Mouse (Mus musculus) stomach, embryonic 14.5 days (tissue): ENCODE measurements around the gene P2rx1. TPM values are rescaled to one million over a fixed set of nuclear protein-coding genes. Genes with fewer than 3 reads are reported as not detected.

Source experiments
- ATAC-seq: fragments of 200-750 bp; cut with Nextera tagmentation; 2 replicates; pipeline ENCODE4 v1.8.0; 2017; ENCODE audit warnings: low read depth, moderate TSS enrichment; ENCODE audit not compliant: insufficient number of reproducible peaks, insufficient read depth, low FRiP score
- H3K27ac ChIP-seq: fragments of 300-500 bp; sonication (generic); 2 replicates; pipeline ENCODE4 v1.5.1; 2014; ENCODE audit warnings: mild to moderate bottlenecking, low read length, moderate library complexity, mixed read lengths
- H3K27me3 ChIP-seq: fragments of 300-500 bp; sonication (generic); 2 replicates; pipeline ENCODE4 v1.6.1; 2014; ENCODE audit warnings: low read length, control low read depth, mixed read lengths; ENCODE audit not compliant: control insufficient read depth, insufficient read depth
- H3K36me3 ChIP-seq: fragments of 300-500 bp; sonication (generic); 2 replicates; pipeline ENCODE4 v1.6.1; 2014; ENCODE audit warnings: mild to moderate bottlenecking, control low read depth, low read length, moderate library complexity, mixed read lengths; ENCODE audit not compliant: control insufficient read depth, insufficient read depth
- H3K4me1 ChIP-seq: fragments of 300-500 bp; sonication (generic); 2 replicates; pipeline ENCODE4 v1.6.1; 2014; ENCODE audit warnings: low read length, control low read depth, mixed read lengths; ENCODE audit not compliant: control insufficient read depth, insufficient read depth
- H3K4me2 ChIP-seq: fragments of 300-500 bp; sonication (generic); replicated peaks from 2 replicates; pipeline ENCODE4 v1.6.1; 2014; ENCODE audit warnings: low read depth, low read length, control low read depth
- H3K4me3 ChIP-seq: fragments of 300-500 bp; sonication (generic); 2 replicates; pipeline ENCODE4 v1.5.1; 2014; ENCODE audit warnings: low read depth, low read length, control low read depth
- H3K9ac ChIP-seq: fragments of 300-500 bp; sonication (generic); replicated peaks from 2 replicates; pipeline ENCODE4 v1.6.1; 2014; ENCODE audit warnings: low read depth, mild to moderate bottlenecking, control low read depth, low read length, moderate library complexity, mixed read lengths
- H3K9me3 ChIP-seq: fragments of 300-500 bp; sonication (generic); 2 replicates; pipeline ENCODE4 v1.6.1; 2016; ENCODE audit warnings: low read depth, low read length, control low read depth; ENCODE audit not compliant: control insufficient read depth
- WGBS: fragments of 180-500 bp; shearing (Covaris S2); extraction: QIAGEN DNeasy Blood & Tissue Kit; methylation state at CpG from one replicate; pipeline ENCODE4 v1.1.7; 2014; 5-methylcytosine and 5-hydroxymethylcytosine counted together
- polyA plus RNA-seq: library from polyadenylated mRNA; unstranded; fragments of >200 nt; fragmentation: Nextera tagmentation; extraction: Ambion mirVana; gene quantifications from 2 replicates; pipeline ENCODE4 v1.2.1, GENCODE M21; 2014

P2rx1 gene
- polyA plus RNA-seq, 1 experiment from 2014 or later = 2.2 TPM

- Histone ChIP-seq H3K36me3 (no peaks in the 10 kb centered on the region), H3K4me2 (no peak overlapping the region), H3K27me3 (no peaks in the 10 kb centered on the region), H3K27ac (no peak overlapping the region), H3K9ac (no peak overlapping the region), H3K4me3 (no peak overlapping the region), H3K9me3 (no peaks in the 10 kb centered on the region), H3K4me1 (peaks cover 17% of the 10 kb centered on the region)
- WGBS = 89% methylated on average over 6 of the region's 6 CpGs
- ATAC-seq = no peak
These were observed 2.6 kb upstream of the P2rx1 start for GRCm38 (mm10) chr11:72996346-72996745.

- WGBS = 94% methylated on average over 2 of the region's 2 CpGs
- Histone ChIP-seq H3K9me3 (no peaks in the 10 kb centered on the region), H3K9ac (no peak overlapping the region), H3K36me3 (no peaks in the 10 kb centered on the region), H3K27me3 (no peaks in the 10 kb centered on the region), H3K4me2 (no peak overlapping the region), H3K4me1 (peaks cover 15% of the 10 kb centered on the region), H3K4me3 (no peak overlapping the region), H3K27ac (no peak overlapping the region)
- no peak for ATAC-seq
These were observed 2.1 kb upstream of the P2rx1 start for GRCm38 (mm10) chr11:72996781-72997180.

- no peaks in the 10 kb centered on the region for H3K27me3 ChIP-seq
- no peak overlapping the region for H3K4me3 ChIP-seq
- peaks cover 7% of the 10 kb centered on the region for H3K4me1 ChIP-seq
- H3K27ac ChIP-seq = no peak overlapping the region
- no peak overlapping the region for H3K9ac ChIP-seq
- H3K36me3 ChIP-seq = no peaks in the 10 kb centered on the region
- 57% methylated on average over 13 of the region's 13 CpGs for WGBS
- ATAC-seq = no peak
- H3K4me2 ChIP-seq = no peak overlapping the region
- H3K9me3 ChIP-seq = no peaks in the 10 kb centered on the region
These were observed 1.2 kb upstream of the P2rx1 start for GRCm38 (mm10) chr11:72997529-72998326.

- WGBS = 11% methylated on average over 6 of the region's 6 CpGs
- H3K4me1 ChIP-seq = peaks cover 4% of the 10 kb centered on the region; the same call in 1 of the 2 replicates
- H3K36me3 ChIP-seq = no peaks in the 10 kb centered on the region
- no peaks in the 10 kb centered on the region for H3K9me3 ChIP-seq
- ATAC-seq = 0 out of 2 replicates have a peak, but pooled peaks have one; percentile 53
- no peak overlapping the region for H3K27ac ChIP-seq
- H3K4me2 ChIP-seq = no peak overlapping the region
- no peak overlapping the region for H3K4me3 ChIP-seq
- no peak overlapping the region for H3K9ac ChIP-seq
- no peaks in the 10 kb centered on the region for H3K27me3 ChIP-seq
These were observed 2.1 kb downstream of the P2rx1 start for GRCm38 (mm10) chr11:73001029-73001428.

GRCm38 (mm10) chr11:73006377-73006776, 7.5 kb downstream of the P2rx1 start:
- Histone ChIP-seq H3K4me2 (no peak overlapping the region), H3K4me3 (no peak overlapping the region), H3K36me3 (no peaks in the 10 kb centered on the region), H3K27ac (no peak overlapping the region), H3K27me3 (no peaks in the 10 kb centered on the region), H3K4me1 (no peaks in the 10 kb centered on the region), H3K9ac (no peak overlapping the region), H3K9me3 (no peaks in the 10 kb centered on the region)
- 5% methylated on average over 2 of the region's 2 CpGs for WGBS
- no peak for ATAC-seq

GRCm38 (mm10) chr11:73007113-73007512, 8.2 kb downstream of the P2rx1 start:
- Histone ChIP-seq H3K4me3 (no peak overlapping the region), H3K9ac (no peak overlapping the region), H3K4me1 (no peaks in the 10 kb centered on the region), H3K4me2 (no peak overlapping the region), H3K27me3 (no peaks in the 10 kb centered on the region), H3K9me3 (no peaks in the 10 kb centered on the region), H3K36me3 (no peaks in the 10 kb centered on the region), H3K27ac (no peak overlapping the region)
- ATAC-seq = no peak
- WGBS = 75% methylated on average over 3 of the region's 3 CpGs

GRCm38 (mm10) chr11:73007698-73008481, 9.0 kb downstream of the P2rx1 start:
- WGBS = 57% methylated on average over 11 of the region's 11 CpGs
- Histone ChIP-seq H3K9ac (no peak overlapping the region), H3K27me3 (no peaks in the 10 kb centered on the region), H3K4me2 (no peak overlapping the region), H3K27ac (no peak overlapping the region), H3K4me1 (no peaks in the 10 kb centered on the region), H3K36me3 (no peaks in the 10 kb centered on the region), H3K4me3 (no peak overlapping the region), H3K9me3 (no peaks in the 10 kb centered on the region)
- no peak for ATAC-seq

- no peak overlapping the region for H3K9ac ChIP-seq
- ATAC-seq = no peak
- H3K4me3 ChIP-seq = no peak overlapping the region
- 68% methylated on average over 2 of the region's 2 CpGs for WGBS
- no peak overlapping the region for H3K4me2 ChIP-seq
- no peaks in the 10 kb centered on the region for H3K9me3 ChIP-seq
- H3K4me1 ChIP-seq = no peaks in the 10 kb centered on the region
- no peaks in the 10 kb centered on the region for H3K27me3 ChIP-seq
- no peaks in the 10 kb centered on the region for H3K36me3 ChIP-seq
- H3K27ac ChIP-seq = no peak overlapping the region
These were observed 9.9 kb downstream of the P2rx1 start for GRCm38 (mm10) chr11:73008826-73009225.
